Mouse (Mus musculus): ENCODE results near the gene Psapl1.

GRCm38 (mm10) chr5:36165424-36166302 lies 38.2 kb upstream of the Psapl1 start:
- no peak for TF ChIP-seq POLR2A (IDR thresholded peaks at IDR 0.05; ENCODE audit: control insufficient read depth, low read depth, low read length)
- TF ChIP-seq CTCF (IDR thresholded peaks at IDR 0.05; ENCODE audit: control insufficient read depth, insufficient read depth, insufficient replicate concordance, low read depth, low read length) = no peak

Measured in testis, adult 2 months (tissue).